Mouse (Mus musculus) cortical plate, adult 2 months (tissue): ENCODE data around the gene AW209491.

Experiments
- CTCF ChIP-seq: fragments of 200-500 bp; IDR thresholded peaks from 2 replicates; pipeline ENCODE4 v1.5.1; 2011; ENCODE audit warnings: mild to moderate bottlenecking, control low read depth, low read length; ENCODE audit not compliant: insufficient read depth; ENCODE audit errors: extremely low read depth
- POLR2A ChIP-seq: fragments of 200-500 bp; IDR thresholded peaks from 2 replicates; pipeline ENCODE4 v1.6.1; 2011; ENCODE audit warnings: mild to moderate bottlenecking, low read length, control low read depth; ENCODE audit not compliant: insufficient read depth; ENCODE audit errors: extremely low read depth

DNA sequence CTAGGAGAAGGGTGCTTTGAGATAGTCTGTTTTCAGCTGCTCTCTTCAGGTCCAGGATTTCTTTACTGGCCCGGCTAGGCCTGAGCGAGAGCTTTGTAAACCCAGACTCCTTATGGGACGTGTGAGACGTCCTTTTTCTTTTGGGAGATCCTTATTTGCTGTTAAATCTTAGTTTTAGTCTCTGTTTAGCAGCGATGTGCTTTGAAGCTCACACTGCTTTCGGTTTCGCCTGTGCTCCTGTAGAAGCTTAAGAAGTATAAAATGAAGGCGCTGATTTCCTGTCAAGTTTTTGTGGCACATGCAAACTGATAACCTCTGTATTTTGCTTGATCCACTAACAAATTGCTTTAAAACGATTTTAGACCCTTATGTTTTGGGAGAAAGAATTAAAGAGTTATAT lies 16.4 kb upstream of the AW209491 start:
- TF ChIP-seq POLR2A (no peak), CTCF (no peak)
